ENCODE assay signal across 16 mouse cellular contexts in the genomic region with DNA sequence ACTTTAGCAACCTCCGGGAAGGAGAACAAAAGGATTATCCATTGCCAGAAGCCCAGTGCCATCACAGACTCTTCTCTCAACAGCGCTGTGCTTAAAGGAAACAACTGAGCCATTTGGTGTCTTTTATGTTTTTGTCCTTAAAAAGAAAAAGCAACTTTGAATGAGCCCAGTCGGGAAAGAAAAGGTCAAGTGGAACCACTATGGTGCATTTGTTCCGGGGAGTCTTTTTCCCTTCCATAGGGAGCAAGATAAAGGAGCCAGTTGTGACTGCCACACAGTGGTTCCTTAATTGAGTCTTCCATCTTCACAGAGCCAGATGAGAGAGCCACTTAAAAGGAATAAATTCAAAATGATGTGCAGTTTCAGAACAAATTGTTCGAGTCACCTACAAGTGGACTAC.
"Had no signal": no experiment of that assay in that cellular context is flagged by ENCODE, and none has a peak within 500 bp of the region (broad histone marks: within the 10 kb centered on the region; RNA-seq: fewer than 3 reads in every experiment).

No protein-coding gene starts in this region.

- H3K9me3 ChIP-seq: kidney, embryonic 15.5 days; limb, embryonic 10.5 days; liver, embryonic 15.5 days; neural tube, embryonic 13.5 days; stomach, embryonic 15.5 days had no signal

- H3K27ac ChIP-seq: kidney, embryonic 15.5 days; left cerebral cortex, adult 2 months; limb, embryonic 10.5 days; liver, embryonic 15.5 days; neural tube, embryonic 13.5 days; stomach, embryonic 15.5 days had no signal

- H3K27me3 ChIP-seq: kidney, embryonic 15.5 days; liver, embryonic 15.5 days; neural tube, embryonic 13.5 days; stomach, embryonic 15.5 days had no signal

- H3K36me3 ChIP-seq: kidney, embryonic 15.5 days; limb, embryonic 10.5 days; liver, embryonic 15.5 days; neural tube, embryonic 13.5 days; stomach, embryonic 15.5 days had no signal

- H3K4me2 ChIP-seq: kidney, embryonic 15.5 days; liver, embryonic 11.5 days; liver, embryonic 15.5 days; midbrain, embryonic 11.5 days; neural tube, embryonic 13.5 days; stomach, embryonic 15.5 days had no signal

- DNase-seq: kidney, adult 2 months; kidney, postnatal 14 days; lung, adult 2 months; lung, postnatal 36 days; right cerebral cortex, postnatal 14 days; thymus, adult 2 months; thymus, postnatal 36 days had no signal

- H3K4me1 ChIP-seq: kidney, embryonic 15.5 days; limb, embryonic 10.5 days; liver, embryonic 15.5 days; neural tube, embryonic 13.5 days; stomach, embryonic 15.5 days had no signal

- H3K9ac ChIP-seq: kidney, embryonic 15.5 days; liver, embryonic 15.5 days; neural tube, embryonic 13.5 days; stomach, embryonic 15.5 days had no signal

- H3K4me3 ChIP-seq: kidney, embryonic 15.5 days; left cerebral cortex, adult 2 months; limb, embryonic 10.5 days; liver, embryonic 15.5 days; neural tube, embryonic 13.5 days; stomach, embryonic 15.5 days had no signal

- ATAC-seq: lung, postnatal 0 days had no signal
